Mouse (Mus musculus): ENCODE results near the gene Rab11fip3.

DNA sequence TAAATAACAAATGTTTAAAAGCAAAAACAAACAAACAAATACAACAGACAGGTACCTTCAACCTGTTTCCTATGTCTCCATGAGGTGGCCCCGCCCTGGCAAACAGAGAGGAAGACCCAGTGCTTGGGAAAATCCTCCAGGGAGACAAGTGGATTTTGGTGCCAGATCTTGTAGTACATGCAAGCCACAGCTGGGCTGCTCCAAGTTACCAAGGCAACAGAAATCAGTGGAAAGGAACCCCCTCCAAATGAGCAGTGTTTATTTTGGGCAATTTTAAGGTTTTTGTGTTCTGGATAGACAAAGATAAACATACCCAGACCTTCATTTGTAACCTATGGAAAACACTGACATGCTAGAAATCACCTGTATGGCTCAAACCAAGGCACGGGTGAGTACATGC lies 9.5 kb upstream of the Rab11fip3 start:
- no peak for TF ChIP-seq CTCF (IDR thresholded peaks at IDR 0.05; ENCODE audit: control insufficient read depth, insufficient read depth, insufficient read length)
- TF ChIP-seq MAX (IDR thresholded peaks at IDR 0.05), result no peak
- TF ChIP-seq USF1 (IDR thresholded peaks at IDR 0.05; ENCODE audit: low read depth), result no peak
- no peak for TF ChIP-seq CEBPB (IDR thresholded peaks at IDR 0.05; ENCODE audit: low read depth)
- no peak for TF ChIP-seq MYOD1 (IDR thresholded peaks at IDR 0.05; ENCODE audit: control insufficient read depth, insufficient read length, low read depth)
- no peak for TF ChIP-seq FOSL1 (IDR thresholded peaks at IDR 0.05; ENCODE audit: insufficient read depth, low read length, poor library complexity, severe bottlenecking)
- no peak for TF ChIP-seq MYOG (IDR thresholded peaks at IDR 0.05; ENCODE audit: control insufficient read depth, extremely low read depth, insufficient read length)
